Mouse (Mus musculus): Measurements from ENCODE around the gene Art4. TPM values are rescaled to one million over a fixed set of nuclear protein-coding genes. Genes with fewer than 3 reads are reported as not detected.

Art4 gene
- polyA plus RNA-seq, 2 experiments from 2014 or later, result 1.5 to 1.6 TPM

DNA sequence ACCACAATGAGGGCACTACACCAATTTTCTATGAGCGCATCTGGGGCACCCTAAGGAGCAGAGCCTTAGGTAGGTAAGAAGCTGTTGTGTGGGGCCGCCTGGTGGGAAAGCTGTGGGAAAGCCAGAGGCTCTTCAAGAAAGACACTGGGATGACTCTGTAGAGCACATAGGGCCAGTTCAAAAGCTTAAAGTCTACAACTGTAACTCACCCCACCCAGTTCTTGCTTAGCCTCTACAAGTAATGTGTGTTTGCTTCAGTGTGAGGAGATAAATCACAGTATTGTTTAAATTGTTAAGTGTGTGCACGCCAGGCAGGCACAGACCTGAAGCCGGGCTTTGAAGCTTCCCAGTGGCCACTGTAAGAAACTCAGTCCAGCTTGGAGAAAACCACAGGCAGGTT is 8.6 kb upstream of the Art4 start:
- ATAC-seq, result no peak

DNA sequence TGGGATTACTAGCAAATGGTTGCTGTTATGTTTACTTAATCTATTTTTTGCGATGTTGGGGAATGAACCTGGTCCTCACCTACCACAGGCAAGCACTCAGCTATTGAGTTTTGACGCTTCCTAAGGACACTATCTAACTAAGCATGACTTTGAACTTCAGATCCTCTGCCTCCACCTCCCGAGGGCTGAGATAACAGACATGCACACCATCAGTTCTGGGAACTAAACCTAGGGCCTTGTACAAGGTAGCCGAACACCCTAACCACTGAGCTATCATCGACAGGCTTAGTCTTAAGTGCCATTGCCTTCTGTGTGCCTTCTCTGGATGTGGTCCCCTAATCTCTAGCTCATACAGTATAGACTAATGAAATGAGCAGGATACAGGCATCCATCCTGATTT is 7.8 kb upstream of the Art4 start:
- no peak for ATAC-seq

DNA sequence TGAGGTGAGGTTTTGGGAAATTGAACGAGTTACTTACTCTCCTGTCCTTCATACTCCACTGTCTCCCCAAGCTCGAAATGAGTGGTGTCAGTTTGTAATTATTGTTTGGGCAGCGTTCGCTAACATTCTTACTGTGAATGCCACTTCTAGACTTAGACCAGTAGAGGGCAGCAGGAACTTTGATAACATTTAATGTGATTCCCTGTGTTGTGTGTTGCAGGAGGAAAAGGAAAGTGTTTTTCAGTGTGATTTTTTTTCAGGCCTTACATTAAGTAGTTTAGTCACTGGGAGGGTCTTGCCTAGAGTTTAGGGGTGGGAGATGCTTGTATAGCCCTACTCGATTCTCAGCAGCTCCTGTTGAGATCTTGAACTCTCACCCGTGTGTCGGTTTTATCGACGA is 3.5 kb upstream of the Art4 start:
- peak; percentile 28 for ATAC-seq

DNA sequence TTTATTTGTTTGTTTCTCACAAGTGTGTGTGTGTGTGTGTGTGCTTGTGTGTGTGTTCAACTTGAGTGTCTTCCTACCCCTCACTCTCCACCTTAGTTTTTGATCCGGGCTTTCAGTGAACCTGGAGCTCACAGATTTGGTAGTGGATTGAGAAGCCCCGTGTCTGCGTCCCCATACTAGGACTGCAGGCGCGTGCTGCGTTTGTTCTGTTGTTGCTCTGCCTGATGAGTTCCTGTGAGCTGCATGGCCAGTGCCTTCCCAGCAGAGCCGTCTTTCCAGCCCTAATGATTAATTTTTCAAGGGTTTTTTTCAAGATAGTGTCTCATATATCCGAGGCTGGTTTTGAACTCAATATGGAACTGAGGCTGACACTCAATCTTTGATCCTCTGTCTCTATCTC is 887 bp upstream of the Art4 start:
- no peak for ATAC-seq

DNA sequence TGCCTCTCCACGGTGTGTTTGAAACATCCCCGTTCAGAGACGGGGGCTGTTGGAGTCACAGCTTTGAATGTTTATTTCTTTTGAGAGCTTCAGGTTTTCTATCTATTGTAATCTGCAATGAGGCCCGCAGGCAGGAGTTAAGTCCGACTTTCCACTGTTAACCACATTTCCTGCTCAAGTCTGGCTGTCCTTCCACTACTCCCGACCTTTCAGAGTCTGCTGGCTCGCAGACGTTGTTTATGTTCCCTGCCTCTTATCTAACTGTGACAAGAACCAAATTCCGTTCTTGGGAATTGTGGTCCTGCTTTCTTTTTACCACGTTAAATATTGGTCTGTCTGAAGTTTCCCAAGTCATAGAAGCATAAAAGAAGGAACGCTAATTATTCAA is 334 bp upstream of the Art4 start:
- no peak for ATAC-seq

DNA sequence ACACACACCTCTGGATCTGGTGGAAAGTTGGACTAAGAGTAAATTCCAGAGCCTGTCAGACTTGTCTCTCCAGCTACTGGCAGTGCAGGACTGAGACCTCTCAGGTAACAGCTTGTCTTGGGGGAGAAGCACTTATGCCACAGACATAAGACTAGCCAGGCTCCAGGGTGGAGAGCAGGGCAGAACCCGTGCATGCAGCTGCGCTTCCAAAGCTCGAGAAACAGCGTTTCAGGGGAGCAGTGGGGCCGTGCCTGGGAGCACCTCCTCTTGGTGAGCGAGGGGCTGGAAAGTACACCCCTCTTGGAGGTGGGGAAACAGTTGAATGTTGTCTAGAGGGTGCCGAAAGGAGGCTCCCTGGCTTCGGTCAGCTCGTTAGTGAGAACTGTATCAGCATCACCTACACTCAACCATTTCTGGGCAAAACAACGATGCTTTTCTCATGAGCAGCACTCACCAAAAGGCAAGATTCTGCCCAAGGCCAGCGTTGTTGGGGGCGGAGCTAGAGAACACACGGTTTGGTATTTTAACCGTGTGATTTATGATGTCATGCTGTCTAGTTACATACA is 1.4 kb downstream of the Art4 start:
- peak; percentile 47 for ATAC-seq

DNA sequence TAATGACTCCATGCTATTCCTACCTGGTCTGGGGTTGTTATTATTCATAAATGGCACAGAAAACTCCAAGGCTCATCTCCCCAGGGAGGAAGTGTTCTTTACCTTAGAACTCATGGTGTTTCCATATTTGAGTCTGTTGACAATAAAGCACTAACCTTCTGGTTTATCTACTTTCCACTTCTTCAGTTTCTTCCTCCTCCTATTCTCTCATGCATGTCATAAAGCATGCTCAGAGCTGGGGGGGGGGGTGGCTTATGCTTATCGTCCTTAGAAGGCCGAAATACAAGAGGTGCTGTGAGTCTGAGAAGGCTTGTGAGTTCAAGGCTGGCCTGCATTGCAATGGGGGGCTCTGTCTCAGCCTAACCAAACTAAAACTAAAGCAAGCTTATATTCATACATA is 2.4 kb downstream of the Art4 start:
- no peak for ATAC-seq

DNA sequence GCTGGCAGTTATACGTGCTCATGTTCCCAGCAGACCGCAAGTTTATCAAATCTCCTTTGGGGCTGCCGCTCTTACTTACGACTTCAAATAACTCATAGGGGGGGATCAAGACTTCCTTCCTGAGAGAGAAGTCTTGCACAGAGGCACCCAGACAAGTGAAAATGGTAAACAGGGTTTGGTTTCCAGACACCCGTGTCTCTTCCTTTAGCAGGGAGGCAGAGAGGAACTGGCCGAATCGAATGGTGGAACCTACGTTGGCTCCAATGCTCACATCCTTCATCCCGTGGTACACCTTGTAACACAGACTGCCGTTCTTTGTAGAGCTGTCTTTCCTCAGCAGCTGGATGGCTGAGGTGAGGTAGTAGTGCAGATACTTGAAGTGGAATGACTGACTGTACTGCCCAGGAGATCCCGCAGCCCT is 3.2 kb downstream of the Art4 start:
- peak; percentile 45 for ATAC-seq

DNA sequence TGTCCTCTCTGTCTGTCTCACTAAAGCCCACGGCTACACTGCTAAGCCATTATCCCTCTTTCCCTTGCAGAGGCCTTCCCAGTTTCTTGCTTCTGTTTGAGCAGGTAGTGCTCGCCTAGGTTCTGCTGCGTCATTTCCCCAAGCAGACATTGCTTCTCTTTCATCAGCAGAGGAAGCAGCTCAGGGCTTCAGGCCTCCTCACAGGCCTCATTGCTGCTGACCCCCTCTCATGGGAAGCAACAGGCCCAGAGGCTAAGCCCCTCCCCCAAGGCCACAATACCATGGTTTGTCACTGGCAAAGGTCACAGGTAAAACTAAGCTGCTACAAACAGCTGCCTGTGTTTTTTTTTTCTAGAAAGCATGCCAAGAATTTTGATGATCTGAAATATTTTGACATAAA is 4.8 kb downstream of the Art4 start:
- no peak for ATAC-seq

DNA sequence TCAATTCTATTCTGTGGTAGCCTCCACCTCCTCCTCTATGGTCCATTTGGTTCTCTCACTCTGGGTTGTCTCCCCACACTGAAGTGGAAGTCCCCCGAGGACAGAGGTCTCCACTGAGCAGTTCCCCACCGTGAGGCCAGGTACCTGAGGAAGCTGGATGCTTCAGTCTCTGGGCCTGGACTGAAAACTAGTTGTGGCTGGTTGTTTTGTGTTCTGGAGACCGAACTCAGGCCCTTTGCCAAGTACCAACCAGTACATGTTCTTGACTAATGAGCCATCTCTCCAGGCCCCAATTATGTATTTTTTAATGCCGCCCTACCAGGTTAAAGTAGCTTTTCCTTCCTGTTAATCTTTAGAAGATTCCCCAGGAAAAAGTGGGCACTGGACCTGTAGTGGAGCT is 5.2 kb downstream of the Art4 start:
- ATAC-seq, result no peak

DNA sequence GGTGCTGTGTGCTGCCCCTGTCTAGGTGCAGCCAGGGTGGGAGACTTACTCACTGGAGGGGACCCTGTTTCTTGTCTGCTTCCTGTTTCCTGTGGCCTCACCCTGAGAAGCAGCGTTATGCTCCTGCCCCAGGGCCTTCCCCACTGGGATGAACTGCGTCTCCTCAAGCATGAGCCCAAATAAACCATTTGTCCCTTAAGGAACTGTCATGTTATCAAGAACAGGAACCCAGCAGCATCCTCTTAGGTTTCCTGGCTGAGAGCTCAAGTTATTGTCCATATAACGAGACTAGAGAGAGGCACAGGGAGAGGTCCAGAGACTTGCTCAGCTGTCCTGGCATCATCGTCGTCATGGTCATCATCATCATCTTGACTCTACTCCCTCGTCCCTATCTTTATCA is 7.3 kb downstream of the Art4 start:
- no peak for ATAC-seq

DNA sequence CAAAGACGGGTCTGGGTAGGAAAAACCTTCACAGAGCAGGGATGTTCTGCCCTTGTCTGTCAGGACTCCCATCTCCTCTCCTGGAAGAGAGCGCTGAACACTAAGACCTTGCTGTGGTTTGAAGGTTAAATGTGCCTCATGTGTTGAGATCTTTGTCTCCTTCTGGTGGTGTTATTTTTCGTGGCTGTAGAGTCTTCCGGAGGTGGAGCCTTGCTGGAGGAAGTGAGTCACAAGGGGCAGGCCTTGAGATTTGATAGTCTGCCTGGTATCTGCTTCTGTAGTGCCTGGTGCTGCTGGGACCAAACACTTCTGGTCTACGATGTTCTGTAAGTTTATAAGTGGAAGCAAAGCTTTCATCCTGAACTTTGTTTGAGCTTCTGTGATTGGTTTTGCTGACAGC is 8.6 kb downstream of the Art4 start:
- ATAC-seq, result peak; percentile 48

DNA sequence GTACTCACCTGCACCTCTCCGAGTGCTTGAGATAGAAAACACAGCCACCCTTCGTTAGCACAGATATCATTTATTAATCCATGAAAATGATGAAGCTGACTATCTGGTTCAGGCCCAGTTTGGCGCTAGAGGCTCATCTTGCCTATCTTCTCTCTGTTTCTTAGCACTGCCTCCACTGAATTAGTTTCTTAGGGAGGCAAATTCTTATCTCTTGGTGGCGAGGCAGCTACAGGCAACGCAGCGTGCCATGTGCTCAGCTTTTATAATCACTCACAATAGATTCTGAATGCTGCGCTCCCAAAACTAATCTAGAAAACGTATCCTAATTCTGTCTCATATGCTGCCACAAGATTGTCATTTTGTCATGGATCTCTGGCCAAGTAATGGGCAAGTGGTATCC is 9.1 kb downstream of the Art4 start:
- ATAC-seq, result no peak

DNA sequence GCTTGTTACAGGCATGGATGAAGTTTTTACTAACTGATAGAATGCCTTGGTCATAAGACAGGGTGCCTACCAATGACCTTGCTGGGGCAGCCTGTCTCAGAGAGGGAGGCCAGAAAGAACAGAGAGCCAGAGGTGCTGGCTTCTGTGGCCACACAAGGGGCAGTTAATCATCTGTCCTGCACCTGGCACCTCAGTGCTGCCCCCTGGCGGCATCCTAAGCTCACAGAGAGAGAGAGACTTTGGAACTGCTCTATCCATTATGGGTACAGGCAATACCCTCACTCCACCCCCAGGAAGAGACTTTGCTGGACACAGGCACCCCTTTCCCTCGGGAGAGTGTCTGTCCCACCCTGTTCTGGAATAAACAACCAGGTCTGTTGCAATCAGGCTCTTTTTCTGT is 9.7 kb downstream of the Art4 start:
- ATAC-seq, result peak; percentile 46

DNA sequence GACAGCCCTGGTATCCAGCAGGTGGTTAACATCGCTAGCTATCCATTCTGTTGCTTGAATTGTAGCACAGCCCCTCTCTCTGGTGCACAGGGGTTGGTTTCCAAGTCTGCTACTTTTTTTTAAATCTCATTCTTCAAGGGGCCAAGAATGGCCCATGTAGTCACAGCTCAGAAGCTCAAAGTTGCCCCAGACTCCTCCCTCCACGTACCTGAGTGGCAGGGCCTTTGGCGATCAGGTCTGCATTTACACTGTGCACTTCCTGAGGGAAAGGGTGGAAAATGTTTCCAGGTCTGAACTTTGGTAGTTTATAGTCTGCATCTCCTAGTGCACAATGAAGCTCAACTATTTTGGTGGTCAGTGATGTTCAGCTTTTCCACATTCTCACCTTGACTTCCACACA is 10.3 kb downstream of the Art4 start:
- ATAC-seq, result no peak

DNA sequence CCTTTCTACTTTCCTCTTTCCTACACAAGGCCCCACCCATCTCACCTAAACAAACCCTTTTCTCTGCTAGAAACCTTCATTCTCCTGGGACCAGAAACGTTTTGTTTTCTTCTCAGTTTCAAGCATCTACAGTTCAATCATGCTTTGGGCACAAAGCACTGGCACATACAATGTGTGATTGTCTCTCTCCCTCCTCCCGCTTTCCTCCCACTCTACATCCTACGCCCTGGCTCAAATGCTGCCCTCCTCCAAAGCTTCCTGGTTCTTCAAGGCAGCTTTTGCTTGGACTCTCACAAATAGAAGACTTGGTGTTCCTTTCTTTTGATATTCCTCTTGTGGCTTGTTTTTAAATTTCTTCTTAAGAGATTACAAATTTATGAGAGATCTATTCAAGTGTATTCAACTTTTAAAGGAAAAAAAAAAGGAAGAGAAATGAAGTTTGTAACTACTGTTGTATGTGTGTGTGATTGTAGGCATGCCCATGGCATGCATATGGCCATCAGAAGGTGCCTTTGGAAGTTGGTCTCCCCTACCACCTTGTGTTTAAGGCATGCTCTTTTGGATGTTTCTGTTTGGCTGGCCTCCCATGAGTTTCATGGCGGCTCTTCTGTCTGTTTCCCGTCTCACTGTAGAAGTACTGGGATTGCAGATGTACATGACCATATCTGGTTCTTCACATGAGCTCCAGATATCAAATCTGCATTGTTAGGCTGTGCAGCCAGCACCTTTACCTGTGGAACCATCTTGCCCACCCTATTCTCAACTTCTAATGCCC is 11.6 kb downstream of the Art4 start:
- no peak for ATAC-seq

DNA sequence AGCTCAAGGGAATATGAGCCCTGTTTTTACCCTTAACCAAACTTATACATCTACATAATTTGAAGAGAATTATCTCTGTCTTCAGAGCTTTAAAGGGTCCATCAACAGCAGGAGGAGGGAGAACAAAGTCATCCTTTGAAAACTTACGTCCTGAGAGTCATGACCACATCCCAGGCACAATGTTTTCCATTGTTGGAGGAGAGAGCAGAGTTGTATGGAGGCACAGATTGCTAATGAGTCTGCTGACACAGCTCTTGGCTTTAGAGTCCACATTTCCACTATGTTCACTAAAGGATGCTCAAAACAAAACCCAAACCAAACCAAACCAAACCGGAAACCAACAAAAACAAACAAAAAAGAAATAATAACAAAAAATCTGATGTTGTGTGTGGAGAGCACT is 12.6 kb downstream of the Art4 start:
- ATAC-seq, result no peak

DNA sequence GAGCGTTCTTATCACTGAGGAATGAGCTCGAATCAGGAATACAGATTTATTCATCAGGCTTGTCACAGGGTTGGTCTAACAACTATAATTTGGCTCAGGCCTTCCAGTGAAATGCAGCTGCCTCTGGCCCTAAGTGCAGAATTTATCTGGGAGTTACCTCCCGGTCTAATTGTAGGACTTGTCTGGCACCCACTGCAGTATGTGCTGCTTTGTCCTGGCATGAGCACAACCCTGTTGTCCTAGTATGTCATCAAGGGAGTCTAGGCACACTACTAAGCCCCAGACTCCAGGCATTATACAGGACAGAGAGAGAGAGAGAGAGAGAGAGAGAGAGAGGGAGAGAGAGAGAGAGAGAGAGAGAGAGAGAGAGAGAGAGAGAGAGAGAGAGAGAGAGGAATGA is 20.2 kb downstream of the Art4 start:
- ATAC-seq, result no peak

DNA sequence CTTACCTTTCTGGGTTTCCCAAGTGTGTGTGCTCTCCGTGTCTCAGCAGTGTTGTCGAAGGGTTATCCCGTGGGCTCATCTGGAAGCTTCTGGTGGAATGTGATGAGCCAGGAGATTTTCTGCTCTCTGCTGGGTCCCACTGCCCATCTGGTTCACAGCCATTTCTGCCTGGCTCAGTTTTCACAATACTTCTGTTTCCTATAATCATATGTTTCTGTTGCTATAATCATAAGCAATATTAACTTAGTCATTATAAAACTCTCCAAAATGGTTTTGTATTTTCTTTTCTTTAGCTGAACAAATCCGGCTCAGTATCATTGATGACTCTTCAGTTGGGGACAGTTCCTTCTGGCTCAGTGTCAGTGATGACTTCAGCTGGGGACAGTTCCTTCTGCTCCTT is 22.2 kb downstream of the Art4 start, which contains the start of gene Smco3:
TSS of gene Smco3 (minus strand) at position 101 of the 400 bp plus-strand sequence.
- peak; percentile 64 for ATAC-seq

DNA sequence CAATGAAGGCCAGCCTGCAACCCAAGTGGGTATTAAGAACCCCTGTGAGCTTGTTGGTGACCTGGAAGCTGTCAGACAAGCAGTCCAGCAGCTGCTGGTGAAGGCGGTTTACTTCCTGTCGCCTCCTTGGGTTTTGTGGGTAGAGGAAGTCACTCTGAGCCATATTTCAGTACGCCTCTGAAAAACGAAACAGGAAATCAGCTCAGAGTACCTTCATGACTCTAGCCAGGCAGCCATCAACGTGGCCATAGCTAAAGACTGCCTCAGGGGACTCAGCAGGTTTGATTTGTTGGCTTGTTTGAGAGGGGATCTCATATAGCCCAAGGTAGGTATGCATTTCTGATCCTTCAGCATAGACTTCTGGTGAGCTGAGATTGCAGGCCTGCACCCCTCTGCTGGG is 25.8 kb downstream of the Art4 start:
- ATAC-seq, result no peak

DNA sequence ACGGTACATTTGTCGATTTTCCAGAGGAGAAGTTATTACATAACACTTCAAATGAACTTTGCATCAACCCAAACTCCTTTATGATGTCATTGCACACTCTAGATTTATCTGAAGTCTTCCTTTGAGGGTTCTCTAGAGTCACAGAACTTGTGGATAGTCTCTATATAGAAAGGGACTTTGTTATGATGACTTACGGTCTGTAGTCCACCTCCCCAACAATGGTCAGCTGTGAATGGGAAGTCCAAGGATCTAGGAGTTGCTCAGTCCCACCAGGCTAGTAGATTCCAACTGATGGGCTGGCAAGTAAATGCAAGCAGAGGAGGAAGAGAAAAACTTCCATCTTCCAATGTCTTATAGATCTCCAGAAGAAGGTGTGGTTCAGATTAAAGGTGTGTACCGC is 28.9 kb downstream of the Art4 start:
- no peak for ATAC-seq

DNA sequence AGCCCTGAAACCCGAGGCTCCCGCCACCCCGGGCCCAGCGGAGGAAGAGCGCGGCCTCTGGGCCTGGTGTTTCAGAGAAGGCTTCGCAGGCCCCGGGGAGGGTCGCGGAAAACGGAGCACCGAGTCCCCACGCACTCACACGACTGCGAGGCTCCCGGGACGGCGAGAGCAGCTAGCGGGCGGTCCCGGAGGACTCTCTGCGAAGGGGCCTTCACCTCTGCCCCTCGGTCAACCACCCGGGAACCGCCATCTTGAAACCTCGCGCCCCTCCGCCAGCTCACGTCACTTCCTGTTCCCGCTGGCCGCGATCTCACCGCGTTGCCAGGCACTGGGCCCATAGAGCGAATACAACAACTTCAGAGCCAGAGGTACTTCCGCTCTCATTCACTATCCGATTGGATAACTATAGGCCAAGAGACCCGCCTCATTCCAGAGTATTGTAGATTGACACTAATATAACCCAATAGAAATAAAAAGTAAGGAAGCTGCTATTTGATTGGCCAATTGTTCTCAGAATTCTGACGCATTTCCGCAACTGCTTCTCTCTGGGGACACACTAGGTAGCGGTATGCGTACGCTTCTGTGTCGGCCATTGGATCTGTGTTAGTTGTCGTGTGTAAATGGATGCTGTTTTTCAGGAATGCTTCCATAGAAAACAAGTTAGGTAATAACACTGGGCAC is 29.5 kb downstream of the Art4 start, which contains the start of gene Wbp11:
TSS of gene Wbp11 (minus strand) at position 353 of the 681 bp plus-strand sequence.
- ATAC-seq, result peak; percentile 98

DNA sequence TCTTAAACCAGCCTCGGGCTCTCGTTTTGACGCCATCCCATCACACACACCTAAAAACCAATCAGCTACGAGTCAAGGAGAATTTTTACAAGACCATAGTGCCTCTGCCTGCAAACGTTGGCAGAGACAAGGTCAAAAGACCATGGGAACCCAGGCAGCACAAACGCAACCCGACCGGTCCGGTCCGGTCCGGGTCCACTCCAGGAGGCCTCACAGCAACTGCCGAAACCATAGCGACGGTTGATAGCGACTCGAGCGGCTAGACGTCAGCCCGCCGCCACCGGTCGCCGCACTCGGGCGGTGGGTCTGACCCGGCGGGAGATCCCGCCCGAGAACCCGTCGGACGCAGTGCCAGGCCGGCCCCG is 30.0 kb downstream of the Art4 start, which contains the start of gene BC049715:
TSS of gene BC049715 (plus strand) at position 111 of the 365 bp plus-strand sequence.
- ATAC-seq, result no peak

DNA sequence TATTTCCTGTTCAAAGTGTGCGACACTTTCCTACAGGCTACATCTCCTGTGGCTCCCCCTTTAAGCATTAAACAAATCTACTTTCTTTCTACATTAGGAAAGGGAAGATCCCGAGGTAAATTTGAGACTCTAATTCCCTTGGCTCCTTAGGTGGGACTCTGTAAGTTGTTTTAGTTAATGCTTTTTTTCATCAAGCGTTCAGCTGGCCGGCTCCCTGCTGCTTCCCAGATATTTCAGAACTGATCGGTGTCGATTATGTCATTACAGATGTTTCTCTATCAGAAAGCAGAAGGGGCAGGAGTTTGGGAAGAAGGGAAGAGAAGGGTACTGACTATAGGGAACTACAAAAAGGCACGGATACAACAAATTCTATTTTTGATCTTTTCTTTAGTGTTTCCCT is 30.4 kb downstream of the Art4 start:
- ATAC-seq, result no peak

Measured in activated CD4-positive, CD25-positive, alpha-beta regulatory T cell, adult 4 months (primary cell).